Mouse (Mus musculus) kidney, adult 8-10 months (tissue): Measurements from ENCODE around the gene D630003M21Rik.

Experiments
- DNase-seq, 2 experiments: peaks; one replicate each; pipeline ENCODE4 v3.0.0; 2022

The D630003M21Rik gene

GRCm38 (mm10) chr2:158228670-158229502, at the start of gene D630003M21Rik:
TSS of gene D630003M21Rik (minus strand) at chr2:158229222.
- peak; percentile 48 for DNase-seq

- no peak for DNase-seq
Observed at GRCm38 (mm10) chr2:158276878-158277277, 47.9 kb upstream of the D630003M21Rik start.

- DNase-seq, result no peak
Observed at GRCm38 (mm10) chr2:158276451-158276850, 47.4 kb upstream of the D630003M21Rik start.

GRCm38 (mm10) chr2:158275811-158276210, 46.8 kb upstream of the D630003M21Rik start:
- no peak for DNase-seq

- DNase-seq, result no peak
Observed at GRCm38 (mm10) chr2:158275349-158275748, 46.3 kb upstream of the D630003M21Rik start.

- DNase-seq, result peak; percentile 16 to 27
Observed at GRCm38 (mm10) chr2:158273646-158274045, 44.6 kb upstream of the D630003M21Rik start.

GRCm38 (mm10) chr2:158270017-158270416, 41.0 kb upstream of the D630003M21Rik start:
- no peak for DNase-seq

- DNase-seq, result no peak
Observed at GRCm38 (mm10) chr2:158264877-158265276, 35.9 kb upstream of the D630003M21Rik start.

- no peak for DNase-seq
Observed at GRCm38 (mm10) chr2:158259498-158259897, 30.5 kb upstream of the D630003M21Rik start.

GRCm38 (mm10) chr2:158258781-158259180, 29.8 kb upstream of the D630003M21Rik start:
- peak; percentile 48 to 76 for DNase-seq

- no peak for DNase-seq
Observed at GRCm38 (mm10) chr2:158258005-158258418, 29.0 kb upstream of the D630003M21Rik start, which contains the start of gene Bpi. TSS of gene Bpi (plus strand) at chr2:158258094.

- no peak for DNase-seq
Observed at GRCm38 (mm10) chr2:158256894-158257293, 27.9 kb upstream of the D630003M21Rik start.

- no peak for DNase-seq
Observed at GRCm38 (mm10) chr2:158253806-158254205, 24.8 kb upstream of the D630003M21Rik start.

- no peak for DNase-seq
Observed at GRCm38 (mm10) chr2:158250558-158250957, 21.5 kb upstream of the D630003M21Rik start.

- peak in 1 of 2 experiments; percentile 25 for DNase-seq
Observed at GRCm38 (mm10) chr2:158248318-158248717, 19.3 kb upstream of the D630003M21Rik start.

- no peak for DNase-seq
Observed at GRCm38 (mm10) chr2:158247852-158248251, 18.8 kb upstream of the D630003M21Rik start.

GRCm38 (mm10) chr2:158245072-158245817, 16.2 kb upstream of the D630003M21Rik start:
- DNase-seq, result no peak

GRCm38 (mm10) chr2:158243129-158243870, 14.3 kb upstream of the D630003M21Rik start:
- no peak for DNase-seq

- no peak for DNase-seq
Observed at GRCm38 (mm10) chr2:158242170-158242896, 13.3 kb upstream of the D630003M21Rik start.

GRCm38 (mm10) chr2:158241126-158241738, 12.2 kb upstream of the D630003M21Rik start:
- DNase-seq, result peak in 1 of 2 experiments; percentile 11

GRCm38 (mm10) chr2:158238101-158238500, 9.1 kb upstream of the D630003M21Rik start:
- no peak for DNase-seq

GRCm38 (mm10) chr2:158236698-158237097, 7.7 kb upstream of the D630003M21Rik start:
- DNase-seq, result no peak
